Mouse (Mus musculus): ENCODE measurements around the gene Tgm5. TPM values are rescaled to one million over a fixed set of nuclear protein-coding genes. Genes with fewer than 3 reads are reported as not detected.
"Not testable (repeated sequence)": the region's sequence is repeated elsewhere in the genome, so short reads cannot be mapped to it uniquely, and the experiment has no call there.

The Tgm5 gene
- polyA plus RNA-seq, 1 experiment from 2014 or later: not detected

- H3K27ac ChIP-seq (ENCODE audit: low read length): no peak overlapping the region
- H3K27me3 ChIP-seq (ENCODE audit: control insufficient read depth, insufficient read depth, low read depth, low read length): no peaks in the 10 kb centered on the region; the same call in 1 of the 2 replicates
- no peak for ATAC-seq (ENCODE audit: low read depth)
- H3K4me1 ChIP-seq (ENCODE audit: control insufficient read depth, low read depth, low read length): peaks cover 21% of the 10 kb centered on the region
- H3K36me3 ChIP-seq (ENCODE audit: control insufficient read depth, insufficient read depth): no peaks in the 10 kb centered on the region
- 47% methylated on average over 6 of the region's 6 CpGs for WGBS (ENCODE audit: insufficient replicate concordance)
- no peak overlapping the region for H3K9ac ChIP-seq (ENCODE audit: low read depth, low read length)
- no peak overlapping the region for H3K4me3 ChIP-seq (ENCODE audit: low read depth, low read length)
- H3K4me2 ChIP-seq (ENCODE audit: low read depth, low read length): no peak overlapping the region
- H3K9me3 ChIP-seq (replicated peaks; ENCODE audit: control insufficient read depth, low read length): no peaks in the 10 kb centered on the region
These were observed 27.6 kb downstream of the Tgm5 start for GRCm38 (mm10) chr2:121057997-121058396.

GRCm38 (mm10) chr2:121055915-121056314 is 29.7 kb downstream of the Tgm5 start:
- Histone ChIP-seq H3K27me3 (ENCODE audit: control insufficient read depth, insufficient read depth, low read depth, low read length) (no peaks in the 10 kb centered on the region; the same call in 1 of the 2 replicates), H3K4me2 (ENCODE audit: low read depth, low read length) (peak overlapping the region; percentile 28), H3K9ac (ENCODE audit: low read depth, low read length) (0 out of 2 replicates have a peak overlapping the region, but pooled peaks have one; percentile 13), H3K4me3 (ENCODE audit: low read depth, low read length) (no peak overlapping the region), H3K27ac (ENCODE audit: low read length) (peak overlapping the region; percentile 11; the same call in 1 of the 2 replicates), H3K36me3 (ENCODE audit: control insufficient read depth, insufficient read depth) (no peaks in the 10 kb centered on the region), H3K4me1 (ENCODE audit: control insufficient read depth, low read depth, low read length) (peaks cover 21% of the 10 kb centered on the region), H3K9me3 (replicated peaks; ENCODE audit: control insufficient read depth, low read length) (no peaks in the 10 kb centered on the region)
- ATAC-seq (ENCODE audit: low read depth): peak; percentile 94
- 27% methylated on average over 6 of the region's 6 CpGs for WGBS (ENCODE audit: insufficient replicate concordance)

- Histone ChIP-seq H3K27ac (ENCODE audit: low read length) (no peak overlapping the region), H3K9ac (ENCODE audit: low read depth, low read length) (no peak overlapping the region), H3K9me3 (replicated peaks; ENCODE audit: control insufficient read depth, low read length) (no peaks in the 10 kb centered on the region), H3K4me1 (ENCODE audit: control insufficient read depth, low read depth, low read length) (peaks cover 21% of the 10 kb centered on the region), H3K36me3 (ENCODE audit: control insufficient read depth, insufficient read depth) (no peaks in the 10 kb centered on the region), H3K27me3 (ENCODE audit: control insufficient read depth, insufficient read depth, low read depth, low read length) (no peaks in the 10 kb centered on the region; the same call in 1 of the 2 replicates), H3K4me3 (ENCODE audit: low read depth, low read length) (no peak overlapping the region), H3K4me2 (ENCODE audit: low read depth, low read length) (no peak overlapping the region)
- ATAC-seq (ENCODE audit: low read depth): peak; percentile 63
- WGBS (ENCODE audit: insufficient replicate concordance): 28% methylated on average over 2 of the region's 2 CpGs
These were observed 31.6 kb downstream of the Tgm5 start for GRCm38 (mm10) chr2:121054060-121054459.

- Histone ChIP-seq H3K4me2 (ENCODE audit: low read depth, low read length) (no peak overlapping the region), H3K4me1 (ENCODE audit: control insufficient read depth, low read depth, low read length) (peaks cover 21% of the 10 kb centered on the region), H3K27me3 (ENCODE audit: control insufficient read depth, insufficient read depth, low read depth, low read length) (no peaks in the 10 kb centered on the region; the same call in 1 of the 2 replicates), H3K36me3 (ENCODE audit: control insufficient read depth, insufficient read depth) (no peaks in the 10 kb centered on the region), H3K9ac (ENCODE audit: low read depth, low read length) (no peak overlapping the region), H3K27ac (ENCODE audit: low read length) (no peak overlapping the region), H3K9me3 (replicated peaks; ENCODE audit: control insufficient read depth, low read length) (no peaks in the 10 kb centered on the region), H3K4me3 (ENCODE audit: low read depth, low read length) (no peak overlapping the region)
- ATAC-seq (ENCODE audit: low read depth): no peak
- 66% methylated on average over 5 of the region's 5 CpGs for WGBS (ENCODE audit: insufficient replicate concordance)
These were observed 33.5 kb downstream of the Tgm5 start for GRCm38 (mm10) chr2:121052176-121052575.

GRCm38 (mm10) chr2:121045653-121046052 is 40.0 kb downstream of the Tgm5 start:
- H3K9ac ChIP-seq (ENCODE audit: low read depth, low read length): no peak overlapping the region
- no peak overlapping the region for H3K27ac ChIP-seq (ENCODE audit: low read length)
- no peaks in the 10 kb centered on the region for H3K27me3 ChIP-seq (ENCODE audit: control insufficient read depth, insufficient read depth, low read depth, low read length)
- no peaks in the 10 kb centered on the region for H3K9me3 ChIP-seq (replicated peaks; ENCODE audit: control insufficient read depth, low read length)
- no peak overlapping the region for H3K4me2 ChIP-seq (ENCODE audit: low read depth, low read length)
- no peaks in the 10 kb centered on the region for H3K36me3 ChIP-seq (ENCODE audit: control insufficient read depth, insufficient read depth)
- no peak for ATAC-seq (ENCODE audit: low read depth)
- no peak overlapping the region for H3K4me3 ChIP-seq (ENCODE audit: low read depth, low read length)
- peaks cover 2% of the 10 kb centered on the region for H3K4me1 ChIP-seq (ENCODE audit: control insufficient read depth, low read depth, low read length)
- 69% methylated on average over 4 of the region's 4 CpGs for WGBS (ENCODE audit: insufficient replicate concordance)

- Histone ChIP-seq H3K27ac (ENCODE audit: low read length) (no peak overlapping the region), H3K27me3 (ENCODE audit: control insufficient read depth, insufficient read depth, low read depth, low read length) (no peaks in the 10 kb centered on the region), H3K4me1 (ENCODE audit: control insufficient read depth, low read depth, low read length) (peaks cover 14% of the 10 kb centered on the region), H3K9ac (ENCODE audit: low read depth, low read length) (no peak overlapping the region), H3K36me3 (ENCODE audit: control insufficient read depth, insufficient read depth) (no peaks in the 10 kb centered on the region), H3K4me2 (ENCODE audit: low read depth, low read length) (no peak overlapping the region), H3K4me3 (ENCODE audit: low read depth, low read length) (no peak overlapping the region), H3K9me3 (replicated peaks; ENCODE audit: control insufficient read depth, low read length) (no peaks in the 10 kb centered on the region; the same call in 1 of the 2 replicates)
- 37% methylated on average over 5 of the region's 5 CpGs for WGBS (ENCODE audit: insufficient replicate concordance)
- no peak for ATAC-seq (ENCODE audit: low read depth)
These were observed 44.5 kb downstream of the Tgm5 start for GRCm38 (mm10) chr2:121041098-121041497.

- WGBS (ENCODE audit: insufficient replicate concordance): 91% methylated on average over 1 of the region's 1 CpGs
- Histone ChIP-seq H3K27ac (ENCODE audit: low read length) (no peak overlapping the region), H3K4me3 (ENCODE audit: low read depth, low read length) (no peak overlapping the region), H3K9me3 (replicated peaks; ENCODE audit: control insufficient read depth, low read length) (no peaks in the 10 kb centered on the region; the same call in 1 of the 2 replicates), H3K9ac (ENCODE audit: low read depth, low read length) (no peak overlapping the region), H3K27me3 (ENCODE audit: control insufficient read depth, insufficient read depth, low read depth, low read length) (no peaks in the 10 kb centered on the region), H3K4me2 (ENCODE audit: low read depth, low read length) (no peak overlapping the region), H3K4me1 (ENCODE audit: control insufficient read depth, low read depth, low read length) (peaks cover 15% of the 10 kb centered on the region), H3K36me3 (ENCODE audit: control insufficient read depth, insufficient read depth) (peaks cover 2% of the 10 kb centered on the region)
- ATAC-seq (ENCODE audit: low read depth): no peak
These were observed 46.3 kb downstream of the Tgm5 start for GRCm38 (mm10) chr2:121039382-121039781.

GRCm38 (mm10) chr2:121038851-121039250 is 46.8 kb downstream of the Tgm5 start:
- H3K4me3 ChIP-seq (ENCODE audit: low read depth, low read length); H3K27ac ChIP-seq (ENCODE audit: low read length); H3K9me3 ChIP-seq (replicated peaks; ENCODE audit: control insufficient read depth, low read length); H3K36me3 ChIP-seq (ENCODE audit: control insufficient read depth, insufficient read depth); H3K27me3 ChIP-seq (ENCODE audit: control insufficient read depth, insufficient read depth, low read depth, low read length); H3K9ac ChIP-seq (ENCODE audit: low read depth, low read length); ATAC-seq (ENCODE audit: low read depth); H3K4me2 ChIP-seq (ENCODE audit: low read depth, low read length): not testable (repeated sequence)
- peaks cover 18% of the 10 kb centered on the region for H3K4me1 ChIP-seq (ENCODE audit: control insufficient read depth, low read depth, low read length)
- WGBS (ENCODE audit: insufficient replicate concordance): 86% methylated on average over 1 of the region's 1 CpGs

GRCm38 (mm10) chr2:121036733-121037341 is 48.8 kb downstream of the Tgm5 start, which contains the start of gene Epb42:
TSS of gene Epb42 (minus strand) at chr2:121037072.
- no peaks in the 10 kb centered on the region for H3K27me3 ChIP-seq (ENCODE audit: control insufficient read depth, insufficient read depth, low read depth, low read length)
- H3K4me2 ChIP-seq (ENCODE audit: low read depth, low read length): peak within 1 kb of the TSS; percentile 74
- H3K9me3 ChIP-seq (replicated peaks; ENCODE audit: control insufficient read depth, low read length): no peaks in the 10 kb centered on the region; the same call in 1 of the 2 replicates
- peaks cover 28% of the 10 kb centered on the region for H3K36me3 ChIP-seq (ENCODE audit: control insufficient read depth, insufficient read depth)
- WGBS (ENCODE audit: insufficient replicate concordance): 14% methylated on average over 5 of the region's 5 CpGs
- peak; percentile 99 for ATAC-seq (ENCODE audit: low read depth)
- H3K4me3 ChIP-seq (ENCODE audit: low read depth, low read length): peak within 1 kb of the TSS; percentile 74
- peaks cover 26% of the 10 kb centered on the region for H3K4me1 ChIP-seq (ENCODE audit: control insufficient read depth, low read depth, low read length)
- H3K27ac ChIP-seq (ENCODE audit: low read length): peak within 1 kb of the TSS; percentile 100
- H3K9ac ChIP-seq (ENCODE audit: low read depth, low read length): peak within 1 kb of the TSS; percentile 79

All from liver, embryonic 16.5 days (tissue).